Mouse (Mus musculus): ENCODE measurements around the gene Prrt1.

Gene Prrt1

DNA sequence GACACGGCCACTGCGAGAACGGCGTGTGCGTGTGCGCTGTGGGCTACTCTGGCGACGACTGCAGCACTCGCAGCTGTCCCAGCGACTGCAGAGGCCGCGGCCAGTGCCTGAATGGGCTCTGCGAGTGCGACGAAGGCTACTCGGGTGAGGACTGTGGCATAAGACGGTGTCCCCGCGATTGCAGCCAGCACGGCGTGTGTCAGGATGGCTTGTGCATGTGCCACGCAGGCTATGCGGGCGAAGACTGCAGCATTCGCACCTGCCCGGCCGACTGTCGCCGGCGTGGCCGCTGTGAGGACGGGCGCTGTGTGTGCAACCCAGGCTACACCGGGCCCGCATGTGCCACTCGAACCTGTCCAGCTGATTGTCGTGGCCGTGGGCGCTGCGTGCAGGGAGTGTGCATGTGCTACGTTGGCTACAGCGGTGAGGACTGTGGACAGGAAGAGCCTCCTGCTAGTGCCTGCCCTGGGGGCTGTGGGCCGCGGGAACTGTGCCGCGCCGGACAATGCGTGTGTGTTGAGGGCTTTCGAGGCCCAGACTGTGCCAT is 43.0 kb downstream of the Prrt1 start:
- DNase-seq (ENCODE audit: low read depth, low spot score): no peak

GRCm38 (mm10) chr17:34673139-34673538 is 43.8 kb downstream of the Prrt1 start:
- DNase-seq (ENCODE audit: low read depth, low spot score): no peak

DNA sequence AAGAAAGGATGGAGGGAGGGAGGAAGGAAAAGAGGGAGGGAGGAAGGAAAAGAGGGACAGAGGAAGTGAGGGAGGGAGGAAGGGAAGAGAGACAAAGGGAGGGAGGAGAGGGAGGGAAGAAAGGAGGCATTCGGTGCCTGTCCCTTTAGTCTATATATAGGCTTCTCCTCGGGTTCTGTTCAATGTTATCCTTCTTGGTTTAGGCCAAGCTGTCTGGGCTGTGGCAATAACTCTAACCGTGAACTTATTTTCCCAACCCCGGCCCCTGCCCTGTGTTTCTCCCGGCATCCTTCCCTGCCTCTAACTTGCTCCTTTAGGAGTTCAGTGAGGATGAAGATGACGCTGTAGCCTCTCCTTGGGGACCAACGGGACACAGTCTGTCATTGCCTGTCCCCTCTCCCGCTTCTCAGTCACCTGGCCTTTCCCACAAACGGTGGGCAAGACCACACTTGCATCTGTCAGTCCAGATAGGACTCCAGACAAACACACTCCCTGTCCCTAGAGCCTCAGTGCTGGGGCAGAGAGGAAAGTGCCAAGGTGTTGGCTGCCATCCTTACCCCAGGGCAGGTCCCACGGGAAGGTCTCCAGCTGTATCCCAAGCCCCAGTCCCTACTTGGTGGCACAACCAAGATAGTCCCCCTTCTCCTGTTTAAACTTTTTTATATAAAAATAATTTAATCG is 45.3 kb downstream of the Prrt1 start:
- DNase-seq (ENCODE audit: low read depth, low spot score): no peak

DNA sequence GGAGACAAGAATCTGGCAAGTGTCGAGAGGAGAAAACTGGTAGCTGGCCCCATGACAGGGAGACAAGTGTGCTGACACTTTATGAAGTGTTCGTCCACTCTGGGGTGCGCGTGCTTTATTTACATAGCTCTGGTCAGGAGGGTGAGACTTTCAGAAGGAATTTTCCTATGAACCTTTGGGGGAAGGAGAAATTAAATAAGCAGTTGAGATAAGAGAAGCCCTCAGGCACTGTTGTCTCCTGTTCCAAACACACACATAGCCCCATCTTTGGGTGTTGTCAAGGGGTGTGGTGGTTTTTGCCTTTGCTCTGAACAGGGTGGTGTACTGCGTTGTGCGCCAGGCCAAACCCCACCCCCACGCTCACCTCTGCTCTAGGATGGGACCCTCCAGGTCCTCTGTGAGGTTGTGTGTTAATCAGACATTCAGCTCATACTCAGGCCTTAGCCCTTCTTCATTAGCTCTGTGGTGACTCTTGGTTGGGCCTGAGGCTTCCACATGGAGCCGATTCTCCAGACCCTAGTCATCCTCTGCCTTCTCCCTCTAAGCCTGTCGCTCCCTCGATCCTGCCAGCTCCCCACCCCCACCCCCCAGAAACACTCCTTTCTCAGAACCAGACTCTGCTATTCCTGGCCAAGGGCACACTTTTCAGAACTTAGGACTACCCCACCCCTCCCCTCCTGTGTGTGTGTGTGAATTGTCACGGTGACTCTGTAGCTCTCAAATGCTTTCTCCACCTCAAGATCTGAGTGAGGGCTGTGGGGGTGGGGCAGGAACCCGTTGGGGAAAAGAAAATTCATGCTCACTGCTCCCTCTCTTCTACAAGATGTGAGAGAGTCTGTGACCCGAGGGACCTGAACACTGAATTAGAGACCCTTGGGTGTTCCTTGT is 46.1 kb downstream of the Prrt1 start:
- DNase-seq (ENCODE audit: low read depth, low spot score): no peak

DNA sequence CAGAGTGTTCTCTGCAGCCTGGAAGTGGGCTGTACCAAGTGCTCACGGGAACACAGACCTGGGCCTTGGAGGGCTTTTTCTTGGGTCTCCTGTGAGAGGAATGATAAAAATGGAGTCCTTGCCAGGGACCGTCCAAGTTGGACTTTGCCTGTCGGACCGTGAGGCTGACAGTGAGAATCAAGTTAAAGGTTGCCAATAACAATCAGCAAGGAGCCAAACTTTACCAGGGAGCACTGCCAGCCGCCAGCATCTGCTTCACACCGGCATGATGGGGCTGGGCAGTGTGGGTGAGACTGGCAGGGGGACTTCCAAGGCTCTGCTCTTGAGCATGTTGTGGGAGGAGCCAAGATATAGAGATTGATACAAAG is 46.7 kb downstream of the Prrt1 start:
- no peak for DNase-seq (ENCODE audit: low read depth, low spot score)

DNA sequence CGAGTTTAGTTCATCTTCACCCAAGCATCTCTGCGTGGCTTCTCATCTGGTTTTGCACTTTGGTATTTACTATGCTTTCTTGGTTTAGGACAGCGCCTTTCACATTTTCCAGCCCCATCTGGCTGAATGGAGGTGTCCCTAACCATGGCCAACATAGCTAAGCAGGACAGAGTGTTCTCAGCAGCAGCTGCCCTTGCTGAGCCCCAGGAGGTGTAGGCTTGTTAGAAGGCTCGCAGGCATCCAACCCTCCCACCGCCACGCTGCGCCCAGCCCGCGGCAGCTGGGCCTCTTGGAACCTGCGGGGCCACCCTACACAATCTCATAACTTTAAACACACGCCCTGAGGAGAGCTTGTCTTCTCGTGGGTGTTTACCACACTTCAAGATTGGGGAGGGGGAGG is 47.3 kb downstream of the Prrt1 start:
- no peak for DNase-seq (ENCODE audit: low read depth, low spot score)

DNA sequence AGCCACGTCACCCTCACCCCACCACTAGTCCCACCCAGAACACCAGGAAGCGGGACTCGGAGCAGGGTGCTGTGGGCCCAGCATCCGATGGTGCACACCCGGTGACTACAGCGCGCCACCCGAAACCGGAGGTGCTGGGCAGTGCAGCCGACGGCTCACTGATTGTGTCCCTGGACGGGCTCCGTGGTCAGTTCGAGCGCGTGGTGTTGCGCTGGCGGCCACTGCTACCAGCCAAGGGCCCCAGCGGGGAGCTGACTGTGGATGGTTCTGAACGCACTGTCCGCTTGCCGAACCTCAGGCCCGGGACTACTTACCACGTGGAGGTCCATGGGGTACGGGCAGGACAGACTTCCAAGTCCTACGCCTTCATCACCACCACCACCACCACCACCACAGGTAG is 50.9 kb downstream of the Prrt1 start:
- DNase-seq (ENCODE audit: low read depth, low spot score): no peak

- no peak for DNase-seq (ENCODE audit: low read depth, low spot score)
These were observed 51.3 kb downstream of the Prrt1 start for GRCm38 (mm10) chr17:34680621-34681020.

DNA sequence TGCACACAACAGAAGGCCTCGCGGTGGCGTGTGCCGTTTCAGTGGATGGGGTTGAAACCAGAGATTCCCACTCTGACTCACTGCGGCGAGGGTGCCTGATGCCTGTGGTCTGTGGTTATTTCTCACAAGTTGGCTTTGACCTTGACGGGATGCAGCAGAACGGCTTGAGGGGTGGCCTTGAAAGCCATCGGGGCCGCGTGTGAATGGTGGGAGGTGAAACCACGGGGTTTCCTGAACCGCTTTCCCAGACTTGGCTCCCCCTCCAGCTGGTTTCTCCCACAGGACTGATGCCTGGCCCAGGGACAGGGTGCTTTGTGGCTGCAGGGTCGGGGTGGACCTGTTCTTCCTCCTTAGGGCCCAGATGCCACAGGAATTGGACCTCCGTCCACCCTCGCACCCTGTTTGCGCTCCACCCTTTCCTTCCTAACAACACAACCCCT is 51.8 kb downstream of the Prrt1 start:
- DNase-seq (ENCODE audit: low read depth, low spot score): no peak

DNA sequence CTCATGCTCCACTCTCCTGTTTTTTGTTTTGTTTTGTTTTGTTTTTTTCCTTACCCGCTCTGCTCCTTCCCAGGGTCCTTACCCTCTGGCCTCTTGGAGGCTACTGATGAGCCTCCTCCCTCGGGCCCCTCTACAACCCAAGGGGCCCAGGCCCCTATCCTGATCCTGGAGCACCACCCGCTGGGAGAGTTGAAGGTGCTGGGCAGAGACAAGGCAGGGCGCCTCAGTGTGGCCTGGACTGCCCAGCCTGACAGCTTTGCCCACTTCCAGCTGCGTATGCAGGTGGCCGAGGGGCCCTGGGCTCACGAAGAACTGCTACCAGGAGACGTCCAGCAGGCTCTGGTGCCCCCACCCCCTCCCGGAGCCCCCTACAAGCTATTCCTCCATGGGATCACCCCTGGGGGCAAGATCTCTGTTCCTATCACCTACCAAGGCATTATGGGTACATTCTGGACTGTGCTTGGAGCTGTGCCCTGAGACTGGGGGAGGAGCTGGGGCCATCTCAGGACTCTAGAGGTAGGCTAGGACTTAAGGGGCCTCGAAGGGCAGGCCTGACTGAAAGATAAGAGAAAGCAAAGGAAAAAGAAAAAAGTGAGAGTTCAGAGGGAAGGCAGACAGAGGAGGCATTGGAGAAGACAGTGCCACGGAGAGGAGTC is 52.7 kb downstream of the Prrt1 start:
- DNase-seq (ENCODE audit: low read depth, low spot score): no peak

All from retina, adult 2 months (tissue).